Mouse (Mus musculus) inflammation-experienced regulatory T-cells, adult 6 months (primary cell): ENCODE results near the gene Gramd1a. TPM values are rescaled to one million over a fixed set of nuclear protein-coding genes. Genes with fewer than 3 reads are reported as not detected.

Experiments used
- ATAC-seq: one replicate; pipeline ENCODE4 v1.8.0; 2017
- polyA plus RNA-seq, 3 experiments: library from polyadenylated mRNA; unstranded; fragments of 100-300 nt; shearing (Covaris generic); gene quantifications; one replicate each; pipeline ENCODE4 v1.2.1; 2017

The Gramd1a gene
- 100 to 1,000 TPM in 1 of 3 experiments, 10 to 100 TPM in 2; 70.7 to 113 (median 98.7) TPM for polyA plus RNA-seq

GRCm38 (mm10) chr7:31155296-31156033 lies at the start of gene Gramd1a:
Gene Gramd1a, minus strand, starts transcription at chr7:31155896.
- ATAC-seq, result no peak

GRCm38 (mm10) chr7:31195591-31196307 lies 40.1 kb upstream of the Gramd1a start:
- no peak for ATAC-seq

- no peak for ATAC-seq
These were observed 29.0 kb upstream of the Gramd1a start for GRCm38 (mm10) chr7:31184711-31185110.

- no peak for ATAC-seq
These were observed 27.2 kb upstream of the Gramd1a start for GRCm38 (mm10) chr7:31182863-31183262.

- peak; percentile 87 for ATAC-seq
These were observed 21.4 kb upstream of the Gramd1a start for GRCm38 (mm10) chr7:31176886-31177763.

DNA sequence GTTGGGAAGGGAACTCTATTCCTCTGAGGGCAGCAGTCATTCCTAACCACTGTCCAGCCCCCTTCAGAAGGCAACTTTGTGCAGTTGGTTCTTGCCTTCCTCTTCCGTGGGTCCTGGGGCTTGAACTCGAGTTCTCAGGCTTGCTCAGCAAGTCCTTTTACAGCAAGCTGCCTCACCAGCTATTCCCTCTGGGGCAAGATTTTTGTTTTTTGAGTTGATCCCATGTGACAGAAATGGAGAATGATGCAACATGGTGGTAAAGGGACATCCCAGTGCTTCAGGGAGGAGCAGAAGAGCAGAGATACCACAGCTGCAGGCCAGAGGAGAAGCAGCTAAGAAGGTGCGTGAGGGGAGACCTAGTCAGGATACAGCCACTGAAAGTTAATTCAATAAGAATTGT lies 19.4 kb upstream of the Gramd1a start:
- ATAC-seq, result no peak

DNA sequence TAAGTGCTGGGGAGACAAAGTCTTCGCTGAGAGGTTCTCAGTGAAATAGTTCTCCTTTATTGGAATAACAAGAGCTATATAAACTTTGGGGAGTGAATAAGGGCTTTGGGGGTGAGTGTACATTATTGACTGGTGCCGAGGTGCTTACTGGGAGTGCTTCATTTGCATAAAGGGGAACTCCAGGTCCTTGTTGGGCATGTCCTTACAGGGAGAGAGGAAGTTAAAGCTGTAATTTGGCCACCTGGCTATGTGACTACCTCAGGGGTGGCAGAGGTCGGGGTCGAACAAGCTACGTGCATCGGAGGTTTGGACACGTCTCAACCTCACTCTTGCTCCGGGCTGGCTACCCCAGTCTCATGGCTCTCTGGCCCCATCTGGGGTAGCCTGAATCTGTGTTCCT lies 18.8 kb upstream of the Gramd1a start:
- no peak for ATAC-seq

DNA sequence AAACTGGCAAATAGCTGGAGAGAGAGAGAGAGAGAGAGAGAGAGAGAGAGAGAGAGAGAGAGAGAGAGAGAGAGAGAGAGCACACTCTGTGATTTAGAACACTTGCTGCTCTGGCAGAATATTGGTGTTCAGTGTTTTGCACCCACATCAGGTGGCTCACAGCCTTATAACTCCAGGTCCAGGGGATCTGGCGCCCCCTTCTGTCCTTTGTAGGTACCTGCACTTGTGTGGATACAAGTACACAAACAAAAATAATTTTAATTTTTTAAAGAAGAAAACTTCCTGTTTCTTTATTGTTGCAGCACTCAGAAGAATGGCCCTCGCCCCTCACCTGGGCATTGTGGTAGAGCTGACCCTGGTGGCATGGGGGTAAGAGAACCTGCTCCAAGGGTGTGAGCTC lies 16.5 kb upstream of the Gramd1a start:
- ATAC-seq, result peak; percentile 78

- no peak for ATAC-seq
These were observed 14.8 kb upstream of the Gramd1a start for GRCm38 (mm10) chr7:31170520-31170919.

- peak; percentile 66 for ATAC-seq
These were observed 12.7 kb upstream of the Gramd1a start for GRCm38 (mm10) chr7:31168412-31168811.

DNA sequence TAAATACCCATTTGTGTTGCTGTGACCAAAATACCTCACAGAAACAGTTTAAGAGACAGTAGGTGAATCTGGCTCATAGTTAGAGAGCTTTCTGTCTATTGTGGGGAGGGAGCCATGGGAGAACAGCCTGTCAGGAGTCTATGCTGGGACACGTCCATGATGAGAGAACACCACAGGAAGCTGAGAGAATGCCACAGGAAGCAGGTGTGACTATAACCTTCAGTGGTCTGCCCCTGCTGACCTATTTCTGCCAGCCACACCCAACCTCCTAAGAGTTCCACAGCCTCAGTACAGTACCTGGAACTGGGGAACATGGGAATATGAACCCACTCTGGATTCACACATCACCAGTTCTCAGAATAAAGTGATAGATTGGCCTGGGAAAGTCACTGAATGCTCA lies 9.1 kb upstream of the Gramd1a start:
- ATAC-seq, result peak; percentile 44

GRCm38 (mm10) chr7:31163666-31164577 lies 8.2 kb upstream of the Gramd1a start:
- ATAC-seq, result no peak

- ATAC-seq, result no peak
These were observed 6.6 kb upstream of the Gramd1a start for GRCm38 (mm10) chr7:31162324-31162723.

GRCm38 (mm10) chr7:31161831-31162230 lies 6.1 kb upstream of the Gramd1a start:
- ATAC-seq, result no peak

- no peak for ATAC-seq
These were observed 5.5 kb upstream of the Gramd1a start for GRCm38 (mm10) chr7:31161246-31161645.

- peak; percentile 65 for ATAC-seq
These were observed 5.1 kb upstream of the Gramd1a start for GRCm38 (mm10) chr7:31160763-31161162.

DNA sequence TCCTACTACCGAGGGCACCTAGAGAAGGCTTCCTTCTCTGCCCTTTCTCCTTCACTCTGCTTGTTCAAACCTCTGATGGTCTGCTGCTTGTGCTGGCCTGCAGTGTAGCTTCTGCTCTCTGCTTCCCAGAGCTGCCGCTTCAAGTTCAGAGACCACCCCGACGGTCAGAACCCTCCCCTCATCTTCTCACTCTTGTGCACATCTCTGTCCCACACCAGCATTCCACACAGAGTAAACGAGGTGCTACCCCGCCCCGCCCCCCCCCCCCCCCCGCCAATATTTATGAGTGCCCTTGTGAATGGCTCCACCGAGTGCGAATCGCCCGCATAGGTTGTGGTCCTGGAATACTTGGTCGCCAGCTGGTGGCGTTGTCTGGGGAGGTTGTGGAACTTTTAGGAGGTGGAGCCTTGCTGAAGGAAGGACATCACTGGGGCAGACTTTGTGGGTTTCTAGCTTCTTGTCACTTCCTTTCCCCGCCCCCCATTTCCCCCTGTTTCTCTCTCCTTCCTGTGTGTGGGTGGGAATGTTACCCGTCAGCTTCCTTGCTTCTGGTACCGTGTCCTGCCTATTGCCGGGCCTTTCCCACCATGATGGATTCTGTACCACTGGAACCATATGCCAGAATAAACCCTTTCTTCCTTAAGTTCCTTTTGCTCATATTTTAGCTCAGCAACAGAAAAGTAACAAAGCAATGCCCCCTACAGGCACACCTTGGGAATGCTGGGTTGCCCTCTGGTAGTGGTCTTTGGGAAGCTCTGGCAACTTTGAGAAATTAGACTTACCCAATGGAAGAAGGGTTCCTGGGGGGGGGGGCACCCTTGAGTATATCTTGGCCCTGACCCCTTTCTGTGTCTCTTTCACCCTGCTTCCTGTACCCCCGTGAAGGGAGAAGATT lies 585 bp upstream of the Gramd1a start:
- peak; percentile 51 for ATAC-seq

DNA sequence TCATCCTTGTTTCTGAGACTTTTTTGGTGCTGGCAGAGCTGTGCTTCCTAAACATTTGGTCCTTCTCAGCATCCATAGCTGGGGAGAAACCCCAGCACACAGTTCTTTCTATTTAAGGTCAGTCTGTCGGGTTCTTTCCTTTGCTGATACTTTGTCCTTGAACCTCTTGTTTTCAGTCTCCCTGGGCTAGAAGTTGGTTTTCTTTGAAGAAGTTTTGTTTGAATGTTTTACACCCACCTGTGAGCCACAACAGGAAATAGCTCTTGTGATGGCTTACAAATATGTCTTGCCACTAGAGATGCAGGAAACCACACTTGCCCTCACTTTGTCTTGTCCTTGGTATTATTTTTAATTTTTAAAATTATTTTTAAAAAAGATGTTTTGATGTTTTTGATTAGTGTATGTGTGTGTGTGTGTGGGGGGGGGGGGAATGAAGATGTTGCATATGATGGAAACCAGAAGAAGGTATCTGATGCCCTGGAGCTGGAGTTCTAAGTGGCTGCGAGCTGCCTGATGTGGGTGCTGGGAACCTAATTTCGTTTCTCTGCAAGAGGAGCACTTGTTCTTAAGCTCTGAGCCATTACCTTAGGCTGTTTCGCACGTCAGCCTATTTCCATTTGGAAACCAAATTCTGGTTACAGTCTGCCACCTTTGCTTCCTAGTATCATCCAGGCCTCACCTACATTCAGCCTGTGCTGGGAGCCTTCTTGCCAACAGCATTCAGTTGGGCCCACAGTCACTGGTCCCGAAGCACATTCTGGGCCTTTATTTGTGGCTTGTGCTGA lies 2.0 kb downstream of the Gramd1a start:
- ATAC-seq, result peak; percentile 66

- ATAC-seq, result peak; percentile 32
These were observed 4.1 kb downstream of the Gramd1a start for GRCm38 (mm10) chr7:31151301-31152241.
